ENCODE assay signal across 8 mouse cellular contexts in the genomic region with DNA sequence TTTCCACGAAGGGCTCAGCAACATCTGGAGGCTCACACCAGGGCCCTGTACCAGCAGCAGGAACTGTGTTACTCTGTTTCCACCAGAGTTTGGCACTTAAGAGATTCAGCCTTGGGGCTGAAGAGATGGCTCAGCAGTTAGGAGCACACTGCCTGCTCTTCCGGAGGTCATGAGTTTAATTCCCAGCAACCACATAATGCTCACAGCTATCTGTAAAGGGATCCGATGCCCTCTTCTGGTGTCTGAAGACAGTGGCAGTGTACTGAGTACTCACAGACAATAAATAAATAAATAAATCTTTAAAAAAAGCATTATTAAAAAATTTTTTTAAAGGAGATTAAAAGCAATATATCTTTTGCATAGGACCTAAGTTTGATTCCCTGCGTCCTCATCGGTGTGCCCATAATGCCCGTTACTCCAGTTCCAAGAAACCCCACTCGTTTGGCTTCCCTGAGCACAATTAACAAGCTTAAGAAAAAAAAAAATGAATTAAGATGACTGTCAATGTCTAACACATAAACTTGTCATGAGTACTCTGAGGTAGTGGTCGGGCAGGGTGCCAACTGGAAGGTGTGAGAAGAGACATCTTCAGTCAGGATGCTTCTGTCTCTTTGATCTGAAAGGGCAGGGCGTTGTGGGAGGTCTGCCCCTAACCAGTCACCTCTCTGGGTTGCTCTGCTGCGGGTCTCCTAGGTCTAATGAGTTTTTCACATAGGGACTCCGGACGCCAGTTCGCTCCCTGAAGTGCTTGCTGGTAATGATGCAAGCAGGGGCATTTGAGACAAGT. TPM values are rescaled to one million over a fixed set of nuclear protein-coding genes. Genes with fewer than 3 reads are reported as not detected.
DNase-seq lines count a peak whose midpoint lies in the region; ATAC-seq and TF ChIP-seq lines count a peak whose summit lies in the region.

No protein-coding gene starts in this region.

- peaks cover 46% of the 10 kb centered on the region for H3K79me3 ChIP-seq in C2C12 (ENCODE audit: low read depth)

- intact Hi-C loops in heart, postnatal 25 days (cut with DNase I), result no loop called here

- peak overlapping the region; percentile 86 for H3K4me2 ChIP-seq in heart, embryonic 14.5 days (ENCODE audit: low read length)
- H3K4me2 ChIP-seq in hindbrain, embryonic 11.5 days (replicated peaks; ENCODE audit: low read depth, low read length), result peak overlapping the region; percentile 96
- peak overlapping the region; percentile 84 for H3K4me2 ChIP-seq in liver, postnatal 0 days (ENCODE audit: low read depth, low read length)

- H3ac ChIP-seq in C2C12 (ENCODE audit: control insufficient read depth, insufficient read length, low read depth), result peak overlapping the region; percentile 72

- H3K9ac ChIP-seq in heart, embryonic 14.5 days (ENCODE audit: low read length), result peak overlapping the region; percentile 85
- H3K9ac ChIP-seq in hindbrain, embryonic 11.5 days (ENCODE audit: low read depth, low read length), result peak overlapping the region; percentile 59
- H3K9ac ChIP-seq in liver, postnatal 0 days (replicated peaks), result peak overlapping the region; percentile 86

- WGBS in heart, embryonic 14.5 days, result 11% methylated on average over 13 of the region's 13 CpGs
- 13% methylated on average over 13 of the region's 13 CpGs for WGBS in hindbrain, embryonic 11.5 days
- 12% methylated on average over 13 of the region's 13 CpGs for WGBS in liver, postnatal 0 days (ENCODE audit: insufficient replicate concordance)

- H3K4me1 ChIP-seq in heart, embryonic 14.5 days (ENCODE audit: control insufficient read depth in 2 of 2, insufficient read depth in 2 of 2, low read length in 2 of 2), result peaks cover 2 to 26% of the 10 kb centered on the region in 2 experiments; a peak in 3 of 4 replicates
- H3K4me1 ChIP-seq in hindbrain, embryonic 11.5 days (replicated peaks; ENCODE audit: control insufficient read depth, insufficient read depth, low read length), result peaks cover 8% of the 10 kb centered on the region; the same call in 1 of the 2 replicates
- H3K4me1 ChIP-seq in liver, postnatal 0 days (ENCODE audit: insufficient read depth), result peaks cover 31% of the 10 kb centered on the region

- peak overlapping the region; percentile 59 to 76; a peak in 2 of 4 replicates for H3K27ac ChIP-seq in heart, embryonic 14.5 days (replicated peaks in 1 of 2; ENCODE audit: control insufficient read depth in 1 of 2, insufficient read depth in 1 of 2, low read depth in 2 of 2, low read length in 2 of 2)
- H3K27ac ChIP-seq in hindbrain, embryonic 11.5 days (ENCODE audit: low read depth, low read length), result peak overlapping the region; percentile 64
- peak overlapping the region; percentile 84 for H3K27ac ChIP-seq in liver, postnatal 0 days (ENCODE audit: low read depth)

- DNase-seq in heart, postnatal 25 days (ENCODE audit: low spot score), result no peak
- DNase-seq in hindbrain, embryonic 11.5 days (ENCODE audit: low spot score), result no peak
- no peak for DNase-seq in liver, postnatal 0 days
- peak; percentile 79 for DNase-seq in testis, postnatal 10 days (ENCODE audit: low spot score)
- no peak for DNase-seq in thymus, postnatal 4 days

- TF ChIP-seq EP300 in liver, postnatal 0 days (IDR thresholded peaks at IDR 0.05; ENCODE audit: low read depth), result no peak

- no peaks in the 10 kb centered on the region for H3K9me3 ChIP-seq in heart, embryonic 14.5 days (ENCODE audit: control insufficient read depth, low read length)
- H3K9me3 ChIP-seq in hindbrain, embryonic 11.5 days (ENCODE audit: control insufficient read depth, low read length), result no peaks in the 10 kb centered on the region
- no peaks in the 10 kb centered on the region for H3K9me3 ChIP-seq in liver, postnatal 0 days (ENCODE audit: low read length)

- H3K36me3 ChIP-seq in heart, embryonic 14.5 days (ENCODE audit: control insufficient read depth, insufficient read depth, low read length), result no peaks in the 10 kb centered on the region; the same call in 1 of the 2 replicates
- H3K36me3 ChIP-seq in C2C12 (ENCODE audit: control insufficient read depth, insufficient read depth), result peaks cover 13% of the 10 kb centered on the region
- H3K36me3 ChIP-seq in hindbrain, embryonic 11.5 days (ENCODE audit: control insufficient read depth, insufficient read depth, low read length), result no peaks in the 10 kb centered on the region
- peaks cover 7% of the 10 kb centered on the region for H3K36me3 ChIP-seq in liver, postnatal 0 days (replicated peaks; ENCODE audit: insufficient read depth, low read length)

- peak overlapping the region; percentile 65 to 89 for H3K4me3 ChIP-seq in heart, embryonic 14.5 days (ENCODE audit: control insufficient read depth in 1 of 2, insufficient read depth in 1 of 2, low read depth in 1 of 2, low read length in 2 of 2)
- H3K4me3 ChIP-seq in C2C12 (ENCODE audit: insufficient read depth, poor library complexity, severe bottlenecking), result peak overlapping the region; percentile 96
- peak overlapping the region; percentile 86 for H3K4me3 ChIP-seq in hindbrain, embryonic 11.5 days (ENCODE audit: low read depth, low read length)
- peak overlapping the region; percentile 77 for H3K4me3 ChIP-seq in liver, postnatal 0 days (ENCODE audit: low read depth, low read length)

- TF ChIP-seq CTCF in C2C12 (IDR thresholded peaks at IDR 0.05; ENCODE audit: control insufficient read depth, insufficient read depth, insufficient read length), result no peak
- peak; percentile 39 for TF ChIP-seq CTCF in liver, postnatal 0 days (IDR thresholded peaks at IDR 0.05; ENCODE audit: low read depth)

- H3K79me2 ChIP-seq in C2C12 (ENCODE audit: control insufficient read depth, insufficient read depth), result peaks cover 69% of the 10 kb centered on the region

- no peaks in the 10 kb centered on the region for H3K27me3 ChIP-seq in heart, embryonic 14.5 days (ENCODE audit: control insufficient read depth, insufficient read depth, low read length)
- no peaks in the 10 kb centered on the region for H3K27me3 ChIP-seq in C2C12 (ENCODE audit: control insufficient read depth, insufficient read depth, insufficient read length)
- H3K27me3 ChIP-seq in hindbrain, embryonic 11.5 days (ENCODE audit: control insufficient read depth, insufficient read depth, low read length), result no peaks in the 10 kb centered on the region
- no peaks in the 10 kb centered on the region for H3K27me3 ChIP-seq in liver, postnatal 0 days (ENCODE audit: insufficient read depth, low read length)

- no peak for ATAC-seq in heart, embryonic 14.5 days (ENCODE audit: insufficient number of reproducible peaks, insufficient read depth, low FRiP score, low read depth)
- ATAC-seq in activated CD4-positive, CD25-positive, alpha-beta regulatory T cell, adult 4 months, result peak; percentile 63
- no peak for ATAC-seq in hindbrain, embryonic 11.5 days (ENCODE audit: low FRiP score)
- ATAC-seq in liver, postnatal 0 days, result no peak; the same call in 1 of the 2 replicates

TF ChIP-seq in C2C12, 6 proteins besides CTCF, POLR2A, EP300 and RAD21:
- no peak for TF ChIP-seq MYOG (IDR thresholded peaks at IDR 0.05; ENCODE audit: control insufficient read depth, extremely low read depth, insufficient read length)
- TF ChIP-seq USF1 (IDR thresholded peaks at IDR 0.05; ENCODE audit: low read depth), result no peak
- TF ChIP-seq CEBPB (IDR thresholded peaks at IDR 0.05; ENCODE audit: low read depth), result peak; percentile 8

RNA-seq across cellular contexts. Expression of gene Ipmk, which starts 0.6 kb away (rescaled TPM):
- 8.7 and 8.8 TPM in 2 replicates for polyA plus RNA-seq in heart, embryonic 14.5 days (2014; fragmentation: Nextera tagmentation; extraction: Ambion mirVana)
- total RNA-seq in heart, postnatal 25 days (2021), result 10 to 100 TPM; 12.8 to 14.6 TPM
- 9.2 TPM for polyA plus RNA-seq in C2C12 (2012; fragmentation: generic; extraction: Trizol)
- polyA plus RNA-seq in activated CD4-positive, CD25-positive, alpha-beta regulatory T cell, adult 4 months (2017; shearing (Covaris generic)), result 1 to 10 TPM; 2.8 to 3.1 TPM
- polyA plus RNA-seq in hindbrain, embryonic 11.5 days (2014; fragmentation: Nextera tagmentation; extraction: Ambion mirVana), result 20.9 and 21.4 TPM in 2 replicates
- 9.4 and 10.9 TPM in 2 replicates for polyA plus RNA-seq in liver, postnatal 0 days (2015; fragmentation: Nextera tagmentation; extraction: Ambion mirVana)

RNA-seq across cellular contexts. Expression of gene Cisd1, which starts 2.2 kb away (rescaled TPM):
- polyA plus RNA-seq in heart, embryonic 14.5 days (2014; fragmentation: Nextera tagmentation; extraction: Ambion mirVana), result 217 and 220 TPM in 2 replicates
- total RNA-seq in heart, postnatal 25 days (2021), result 100 to 1,000 TPM; 306 to 315 TPM
- 132 TPM for polyA plus RNA-seq in C2C12 (2012; fragmentation: generic; extraction: Trizol)
- polyA plus RNA-seq in activated CD4-positive, CD25-positive, alpha-beta regulatory T cell, adult 4 months (2017; shearing (Covaris generic)), result 10 to 100 TPM; 34.7 to 43.2 TPM
- 145 and 152 TPM in 2 replicates for polyA plus RNA-seq in hindbrain, embryonic 11.5 days (2014; fragmentation: Nextera tagmentation; extraction: Ambion mirVana)
- polyA plus RNA-seq in liver, postnatal 0 days (2015; fragmentation: Nextera tagmentation; extraction: Ambion mirVana), result 261 and 297 TPM in 2 replicates
